ENCODE assay signal across 14 mouse cellular contexts in the genomic region with DNA sequence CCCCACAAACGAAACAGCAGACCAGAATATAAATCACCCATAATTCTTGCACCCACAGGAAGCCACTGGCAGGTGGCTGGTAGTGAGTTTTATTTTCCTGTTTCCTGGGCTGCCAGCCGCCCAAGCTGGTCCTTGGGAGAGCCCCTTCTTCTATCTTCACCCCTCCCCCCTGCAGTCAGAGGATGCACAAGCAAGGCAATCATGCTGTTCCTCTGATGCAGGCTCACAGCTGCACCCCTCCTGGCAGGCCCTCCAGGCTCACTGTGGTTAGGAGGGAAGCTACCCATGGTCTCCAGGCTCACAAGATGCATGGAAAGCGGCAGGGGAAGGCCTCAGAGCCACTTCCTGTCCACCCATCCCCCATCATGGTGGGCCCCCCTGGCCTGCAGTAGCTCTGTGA.
DNase-seq lines count a peak whose midpoint lies in the region; ATAC-seq lines count a peak whose summit lies in the region.
"Had no signal": no experiment of that assay in that cellular context is flagged by ENCODE, and none has a peak within 500 bp of the region (broad histone marks: within the 10 kb centered on the region; RNA-seq: fewer than 3 reads in every experiment).

No protein-coding gene starts in this region.

- peaks cover 10% of the 10 kb centered on the region; the same call in 1 of the 2 replicates for H3K27me3 ChIP-seq in midbrain, embryonic 10.5 days (ENCODE audit: low read depth, poor library complexity, severe bottlenecking)
- H3K27me3 ChIP-seq in midbrain, embryonic 14.5 days (ENCODE audit: control insufficient read depth, insufficient read depth, low read length): no peaks in the 10 kb centered on the region; the same call in 1 of the 2 replicates
- H3K27me3 ChIP-seq in limb, embryonic 10.5 days (ENCODE audit: low read depth, poor library complexity, severe bottlenecking): no peaks in the 10 kb centered on the region
- H3K27me3 ChIP-seq: liver, embryonic 15.5 days had no signal

- H3K4me3 ChIP-seq in midbrain, embryonic 10.5 days: no peak overlapping the region
- no peak overlapping the region for H3K4me3 ChIP-seq in midbrain, embryonic 14.5 days (replicated peaks; ENCODE audit: low read depth, low read length)
- H3K4me3 ChIP-seq in limb, embryonic 10.5 days: no peak overlapping the region
- H3K4me3 ChIP-seq: liver, embryonic 15.5 days had no signal

- WGBS in midbrain, embryonic 10.5 days: 70% methylated on average over 3 of the region's 3 CpGs
- 59% methylated on average over 3 of the region's 3 CpGs for WGBS in midbrain, embryonic 14.5 days
- 42% methylated on average over 3 of the region's 3 CpGs for WGBS in limb, embryonic 10.5 days

- no peaks in the 10 kb centered on the region for H3K9me3 ChIP-seq in midbrain, embryonic 10.5 days (replicated peaks)
- H3K9me3 ChIP-seq in midbrain, embryonic 14.5 days (ENCODE audit: control insufficient read depth, low read length): no peaks in the 10 kb centered on the region
- no peaks in the 10 kb centered on the region for H3K9me3 ChIP-seq in limb, embryonic 10.5 days (replicated peaks)
- H3K9me3 ChIP-seq: liver, embryonic 15.5 days had no signal

- H3K4me2 ChIP-seq in midbrain, embryonic 14.5 days (ENCODE audit: low read length): no peak overlapping the region
- H3K4me2 ChIP-seq: liver, embryonic 15.5 days had no signal

- ATAC-seq in midbrain, embryonic 14.5 days (ENCODE audit: low FRiP score, low TSS enrichment): no peak
- peak; percentile 90 for ATAC-seq in common myeloid progenitor, adult 5-6 weeks (replicated peaks; ENCODE audit: low read depth, poor library complexity, severe bottlenecking)

- no peak overlapping the region for H3K9ac ChIP-seq in midbrain, embryonic 14.5 days (replicated peaks; ENCODE audit: low read length)
- H3K9ac ChIP-seq: liver, embryonic 15.5 days had no signal

- H3K4me1 ChIP-seq in midbrain, embryonic 10.5 days: peaks cover 6% of the 10 kb centered on the region
- H3K4me1 ChIP-seq in midbrain, embryonic 14.5 days (ENCODE audit: control insufficient read depth, insufficient read depth, low read length): no peaks in the 10 kb centered on the region
- H3K4me1 ChIP-seq in limb, embryonic 10.5 days: peaks cover 21% of the 10 kb centered on the region
- H3K4me1 ChIP-seq: liver, embryonic 15.5 days had no signal

- no peak for DNase-seq in midbrain, embryonic 10.5 days (ENCODE audit: low spot score)
- no peak for DNase-seq in midbrain, embryonic 14.5 days
- DNase-seq in limb, embryonic 10.5 days (ENCODE audit: low spot score): no peak
- no peak for DNase-seq in adrenal gland, postnatal 25 days
- DNase-seq in adrenal gland, postnatal 4 days (ENCODE audit: low spot score in 2 of 2): no peak
- no peak for DNase-seq in kidney, adult 18-20 months
- DNase-seq: adrenal gland, adult 8-10 months; cerebellum, postnatal 36 days; layer of hippocampus, adult 9-11 months; left cerebral cortex, postnatal 4 days; lung, postnatal 14 days had no signal

- H3K27ac ChIP-seq in midbrain, embryonic 10.5 days (replicated peaks): peak overlapping the region; percentile 49; the same call in 1 of the 2 replicates
- H3K27ac ChIP-seq in midbrain, embryonic 14.5 days (replicated peaks; ENCODE audit: low read depth, low read length): no peak overlapping the region
- peak overlapping the region; percentile 69 for H3K27ac ChIP-seq in limb, embryonic 10.5 days
- H3K27ac ChIP-seq: kidney, postnatal 0 days; liver, embryonic 15.5 days had no signal

- H3K36me3 ChIP-seq in midbrain, embryonic 10.5 days: no peaks in the 10 kb centered on the region
- no peaks in the 10 kb centered on the region for H3K36me3 ChIP-seq in midbrain, embryonic 14.5 days (ENCODE audit: control insufficient read depth, insufficient read depth, low read length)
- H3K36me3 ChIP-seq in limb, embryonic 10.5 days: no peaks in the 10 kb centered on the region
- H3K36me3 ChIP-seq: liver, embryonic 15.5 days had no signal
